Mouse (Mus musculus) heart, embryonic 12.5 days (tissue): ENCODE measurements around the gene Gm49383. TPM values are rescaled to one million over a fixed set of nuclear protein-coding genes. Genes with fewer than 3 reads are reported as not detected.
A peak's percentile ranks its signal among the peaks of the same experiment; 100 is the strongest.
"Not testable (repeated sequence)": the region's sequence is repeated elsewhere in the genome, so short reads cannot be mapped to it uniquely, and the experiment has no call there.

Experiments used
- ATAC-seq: fragments of 200-750 bp; cut with Nextera tagmentation; 2 replicates; pipeline ENCODE4 v1.8.0; 2017; ENCODE audit warnings: moderate TSS enrichment, moderate library complexity; ENCODE audit not compliant: insufficient number of reproducible peaks, low FRiP score
- H3K27ac ChIP-seq: fragments of 300-500 bp; sonication (generic); 2 replicates; pipeline ENCODE4 v1.5.1; 2016; ENCODE audit warnings: mild to moderate bottlenecking, moderate library complexity; ENCODE audit not compliant: poor library complexity, severe bottlenecking
- H3K27me3 ChIP-seq: fragments of 300-500 bp; sonication (generic); replicated peaks from 2 replicates; pipeline ENCODE4 v1.6.1; 2016; ENCODE audit warnings: mild to moderate bottlenecking, moderate library complexity
- H3K36me3 ChIP-seq: fragments of 300-500 bp; sonication (generic); 2 replicates; pipeline ENCODE4 v1.6.1; 2016; ENCODE audit warnings: mild to moderate bottlenecking, moderate library complexity
- H3K4me1 ChIP-seq: fragments of 300-500 bp; sonication (generic); replicated peaks from 2 replicates; pipeline ENCODE4 v1.6.1; 2016; ENCODE audit warnings: mild to moderate bottlenecking
- H3K4me2 ChIP-seq: fragments of 300-500 bp; sonication (generic); 2 replicates; pipeline ENCODE4 v1.6.1; 2016; ENCODE audit warnings: mild to moderate bottlenecking, moderate library complexity
- H3K4me3 ChIP-seq: fragments of 300-500 bp; sonication (generic); 2 replicates; pipeline ENCODE4 v1.5.1; 2016; ENCODE audit warnings: mild to moderate bottlenecking
- H3K9ac ChIP-seq: fragments of 300-500 bp; sonication (generic); 2 replicates; pipeline ENCODE4 v1.6.1; 2016; ENCODE audit warnings: mild to moderate bottlenecking, moderate library complexity
- H3K9me3 ChIP-seq: fragments of 300-500 bp; sonication (generic); replicated peaks from 2 replicates; pipeline ENCODE4 v1.6.1; 2016; ENCODE audit warnings: mild to moderate bottlenecking, moderate library complexity
- WGBS: fragments of 180-500 bp; shearing (Covaris S2); methylation state at CpG from one replicate; pipeline ENCODE4 v1.1.7; 2016; 5-methylcytosine and 5-hydroxymethylcytosine counted together
- polyA plus RNA-seq: library from polyadenylated mRNA; unstranded; fragments of >200 nt; fragmentation: Nextera tagmentation; extraction: Ambion mirVana; gene quantifications from 2 replicates; pipeline ENCODE4 v1.2.1, GENCODE M21; 2016

The Gm49383 gene
- polyA plus RNA-seq, 1 experiment from 2014 or later = 19.4 TPM

GRCm38 (mm10) chr12:69159578-69159940 lies 37.3 kb downstream of the Gm49383 start:
- no peak overlapping the region for H3K27ac ChIP-seq
- 0 out of 2 replicates have a peak, but pooled peaks have one; percentile 10 for ATAC-seq
- no peaks in the 10 kb centered on the region for H3K27me3 ChIP-seq
- no peak overlapping the region for H3K9ac ChIP-seq
- H3K4me1 ChIP-seq = peaks cover 10% of the 10 kb centered on the region
- H3K4me2 ChIP-seq = no peak overlapping the region
- H3K36me3 ChIP-seq = peaks cover 22% of the 10 kb centered on the region
- WGBS = 4% methylated on average over 9 of the region's 9 CpGs
- no peaks in the 10 kb centered on the region for H3K9me3 ChIP-seq
- H3K4me3 ChIP-seq = no peak overlapping the region

- Histone ChIP-seq H3K4me3 (peak within 1 kb of the TSS; percentile 96), H3K9ac (peak within 1 kb of the TSS; percentile 99), H3K4me1 (peaks cover 10% of the 10 kb centered on the region), H3K4me2 (peak within 1 kb of the TSS; percentile 70), H3K36me3 (peaks cover 22% of the 10 kb centered on the region), H3K27ac (peak within 1 kb of the TSS; percentile 98)
- not testable (repeated sequence) for H3K27me3 ChIP-seq, H3K9me3 ChIP-seq
- WGBS = 0% methylated on average over 57 of the region's 68 CpGs
- ATAC-seq = peak; percentile 98
Observed at GRCm38 (mm10) chr12:69158765-69159577, 37.9 kb downstream of the Gm49383 start, which contains the start of gene Rps29. Rps29 (minus strand) TSS chr12:69159186.

GRCm38 (mm10) chr12:69158366-69158764 lies 38.5 kb downstream of the Gm49383 start:
- under 1% methylated on average over 19 of the region's 19 CpGs for WGBS
- peak overlapping the region; percentile 98 for H3K27ac ChIP-seq
- peaks cover 22% of the 10 kb centered on the region for H3K36me3 ChIP-seq
- no peaks in the 10 kb centered on the region for H3K27me3 ChIP-seq
- peak overlapping the region; percentile 96 for H3K4me3 ChIP-seq
- H3K4me2 ChIP-seq = peak overlapping the region; percentile 70
- no peaks in the 10 kb centered on the region for H3K9me3 ChIP-seq
- H3K9ac ChIP-seq = peak overlapping the region; percentile 99
- H3K4me1 ChIP-seq = peaks cover 10% of the 10 kb centered on the region
- ATAC-seq = no peak

GRCm38 (mm10) chr12:69157107-69157506 lies 39.8 kb downstream of the Gm49383 start:
- ATAC-seq = no peak
- Histone ChIP-seq H3K4me1 (peaks cover 10% of the 10 kb centered on the region), H3K27me3 (no peaks in the 10 kb centered on the region), H3K4me2 (peak overlapping the region; percentile 70; the same call in 1 of the 2 replicates), H3K4me3 (no peak overlapping the region), H3K36me3 (peaks cover 22% of the 10 kb centered on the region), H3K9me3 (no peaks in the 10 kb centered on the region), H3K9ac (no peak overlapping the region), H3K27ac (no peak overlapping the region)
- WGBS = 84% methylated on average over 2 of the region's 2 CpGs

- Histone ChIP-seq H3K9me3 (no peaks in the 10 kb centered on the region), H3K27me3 (no peaks in the 10 kb centered on the region), H3K36me3 (peaks cover 22% of the 10 kb centered on the region), H3K27ac (no peak overlapping the region), H3K4me3 (no peak overlapping the region), H3K4me2 (no peak overlapping the region), H3K9ac (no peak overlapping the region), H3K4me1 (peaks cover 10% of the 10 kb centered on the region)
- WGBS = 80% methylated on average over 4 of the region's 4 CpGs
- no peak for ATAC-seq
Observed at GRCm38 (mm10) chr12:69156436-69156835, 40.5 kb downstream of the Gm49383 start.

- H3K27ac ChIP-seq = no peak overlapping the region
- 81% methylated on average over 2 of the region's 2 CpGs for WGBS
- peaks cover 22% of the 10 kb centered on the region for H3K36me3 ChIP-seq
- H3K9me3 ChIP-seq = no peaks in the 10 kb centered on the region
- H3K4me3 ChIP-seq = no peak overlapping the region
- H3K4me2 ChIP-seq = no peak overlapping the region
- no peaks in the 10 kb centered on the region for H3K27me3 ChIP-seq
- no peak overlapping the region for H3K9ac ChIP-seq
- no peak for ATAC-seq
- peaks cover 10% of the 10 kb centered on the region for H3K4me1 ChIP-seq
Observed at GRCm38 (mm10) chr12:69155923-69156322, 41.0 kb downstream of the Gm49383 start.

- ATAC-seq = no peak
- Histone ChIP-seq H3K4me1 (no peaks in the 10 kb centered on the region), H3K27me3 (no peaks in the 10 kb centered on the region), H3K27ac (no peak overlapping the region), H3K4me2 (no peak overlapping the region), H3K9ac (no peak overlapping the region), H3K36me3 (no peaks in the 10 kb centered on the region; the same call in 1 of the 2 replicates), H3K9me3 (no peaks in the 10 kb centered on the region), H3K4me3 (no peak overlapping the region)
- WGBS = 87% methylated on average over 13 of the region's 13 CpGs
Observed at GRCm38 (mm10) chr12:69150049-69150448, 46.9 kb downstream of the Gm49383 start.

GRCm38 (mm10) chr12:69147166-69147735 lies 49.7 kb downstream of the Gm49383 start:
- Histone ChIP-seq H3K36me3 (no peaks in the 10 kb centered on the region), H3K27me3 (no peaks in the 10 kb centered on the region), H3K4me3 (no peak overlapping the region), H3K27ac (no peak overlapping the region), H3K4me2 (no peak overlapping the region), H3K9ac (no peak overlapping the region), H3K4me1 (no peaks in the 10 kb centered on the region), H3K9me3 (no peaks in the 10 kb centered on the region)
- ATAC-seq = no peak
- 85% methylated on average over 5 of the region's 5 CpGs for WGBS

GRCm38 (mm10) chr12:69143460-69143859 lies 53.4 kb downstream of the Gm49383 start:
- no peak overlapping the region for H3K9ac ChIP-seq
- WGBS = 71% methylated on average over 6 of the region's 6 CpGs
- ATAC-seq = no peak
- no peaks in the 10 kb centered on the region for H3K4me1 ChIP-seq
- no peak overlapping the region for H3K27ac ChIP-seq
- H3K4me2 ChIP-seq = no peak overlapping the region
- H3K36me3 ChIP-seq = no peaks in the 10 kb centered on the region
- H3K9me3 ChIP-seq = no peaks in the 10 kb centered on the region
- H3K4me3 ChIP-seq = no peak overlapping the region
- no peaks in the 10 kb centered on the region for H3K27me3 ChIP-seq

- Histone ChIP-seq H3K4me3 (no peak overlapping the region), H3K27me3 (no peaks in the 10 kb centered on the region), H3K9ac (no peak overlapping the region), H3K4me1 (no peaks in the 10 kb centered on the region), H3K27ac (no peak overlapping the region), H3K4me2 (no peak overlapping the region), H3K9me3 (no peaks in the 10 kb centered on the region), H3K36me3 (no peaks in the 10 kb centered on the region)
- WGBS = 72% methylated on average over 7 of the region's 7 CpGs
- ATAC-seq = peak; percentile 45; the same call in 1 of the 2 replicates
Observed at GRCm38 (mm10) chr12:69139841-69140240, 57.1 kb downstream of the Gm49383 start.

- Histone ChIP-seq H3K9ac (no peak overlapping the region), H3K27ac (no peak overlapping the region), H3K9me3 (no peaks in the 10 kb centered on the region), H3K27me3 (no peaks in the 10 kb centered on the region), H3K36me3 (no peaks in the 10 kb centered on the region), H3K4me2 (no peak overlapping the region), H3K4me1 (no peaks in the 10 kb centered on the region), H3K4me3 (no peak overlapping the region)
- no peak for ATAC-seq
- WGBS = 85% methylated on average over 3 of the region's 3 CpGs
Observed at GRCm38 (mm10) chr12:69139201-69139600, 57.7 kb downstream of the Gm49383 start.
